Mouse (Mus musculus): Measurements from ENCODE around the gene Vmn1r130. TPM values are rescaled to one million over a fixed set of nuclear protein-coding genes. Genes with fewer than 3 reads are reported as not detected.
"Not testable (repeated sequence)": the region's sequence is repeated elsewhere in the genome, so short reads cannot be mapped to it uniquely, and the experiment has no call there.

Vmn1r130 gene
- not detected in 2 replicates for polyA plus RNA-seq (2012)

GRCm38 (mm10) chr7:21511480-21511879, at the start of gene Vmn1r130:
Gene Vmn1r130, plus strand, starts transcription at chr7:21511780.
- H3K4me1 ChIP-seq (ENCODE audit: control insufficient read depth); H3K27me3 ChIP-seq (ENCODE audit: control insufficient read depth); H3K36me3 ChIP-seq (ENCODE audit: control insufficient read depth); H3K4me3 ChIP-seq (replicated peaks); H3K9me3 ChIP-seq (ENCODE audit: control insufficient read depth, low read length): not testable (repeated sequence)

- not testable (repeated sequence) for H3K9me3 ChIP-seq (ENCODE audit: control insufficient read depth, low read length); H3K4me1 ChIP-seq (ENCODE audit: control insufficient read depth); H3K36me3 ChIP-seq (ENCODE audit: control insufficient read depth); H3K4me3 ChIP-seq (replicated peaks); H3K27me3 ChIP-seq (ENCODE audit: control insufficient read depth)
Measured at GRCm38 (mm10) chr7:21545990-21546389, 34.4 kb downstream of the Vmn1r130 start, which contains the start of gene Vmn1r131. Gene Vmn1r131, minus strand, starts transcription at chr7:21546090.

Other genes with a start within 250 kb of the Vmn1r130 start
- gene Vmn1r125, start 239.6 kb upstream of the Vmn1r130 start, polyA plus RNA-seq (2012): not detected in 2 replicates
- not detected in 2 replicates for gene Vmn1r126, start 210.3 kb upstream of the Vmn1r130 start, polyA plus RNA-seq (2012)
- not detected in 2 replicates for gene Vmn1r127, start 191.9 kb upstream of the Vmn1r130 start, polyA plus RNA-seq (2012)
- not detected in 2 replicates for gene Vmn1r128, start 162.4 kb upstream of the Vmn1r130 start, polyA plus RNA-seq (2012)
- not detected in 2 replicates for gene Vmn1r129, start 150.5 kb upstream of the Vmn1r130 start, polyA plus RNA-seq (2012)
- gene Gm6882, start 79.0 kb upstream of the Vmn1r130 start, polyA plus RNA-seq (2012): not detected in 2 replicates
- gene Vmn1r131, start 34.3 kb downstream of the Vmn1r130 start, polyA plus RNA-seq (2012): not detected in 2 replicates
- not detected in 2 replicates for gene Vmn1r132, start 102.3 kb downstream of the Vmn1r130 start, polyA plus RNA-seq (2012)
- gene Gm4175, start 249.7 kb downstream of the Vmn1r130 start, polyA plus RNA-seq (2012): not detected in 2 replicates